Mouse (Mus musculus) CD4-positive, CD25-positive, alpha-beta regulatory T cell, adult 2 months (primary cell): Measurements from ENCODE around the gene Gpr45.

Source experiments
- DNase-seq: peaks from one replicate; pipeline ENCODE4 v3.0.0-alpha.2; 2012; ENCODE audit warnings: low read depth, low spot score

Gene Gpr45

GRCm38 (mm10) chr1:43046990-43047389 lies 94.3 kb downstream of the Gpr45 start:
- DNase-seq = no peak

GRCm38 (mm10) chr1:43047811-43048210 lies 95.1 kb downstream of the Gpr45 start:
- no peak for DNase-seq

GRCm38 (mm10) chr1:43051903-43052302 lies 99.2 kb downstream of the Gpr45 start:
- no peak for DNase-seq

GRCm38 (mm10) chr1:43065615-43066310 lies 113.1 kb downstream of the Gpr45 start:
- peak; percentile 55 for DNase-seq

- DNase-seq = no peak
Observed at GRCm38 (mm10) chr1:43066573-43066972, 113.9 kb downstream of the Gpr45 start.

GRCm38 (mm10) chr1:43067551-43067950 lies 114.9 kb downstream of the Gpr45 start:
- no peak for DNase-seq

GRCm38 (mm10) chr1:43070726-43071125 lies 118.1 kb downstream of the Gpr45 start:
- peak; percentile 37 for DNase-seq

- DNase-seq = no peak
Observed at GRCm38 (mm10) chr1:43072028-43072427, 119.4 kb downstream of the Gpr45 start.

- no peak for DNase-seq
Observed at GRCm38 (mm10) chr1:43072561-43072960, 119.9 kb downstream of the Gpr45 start.

GRCm38 (mm10) chr1:43074791-43075190 lies 122.1 kb downstream of the Gpr45 start:
- no peak for DNase-seq

- no peak for DNase-seq
Observed at GRCm38 (mm10) chr1:43078124-43078523, 125.5 kb downstream of the Gpr45 start.

- no peak for DNase-seq
Observed at GRCm38 (mm10) chr1:43082946-43083345, 130.3 kb downstream of the Gpr45 start.
